Mouse (Mus musculus): ENCODE data around the gene Zscan10.
A peak's percentile ranks its signal among the peaks of the same experiment; 100 is the strongest.
"Not testable (repeated sequence)": the region's sequence is repeated elsewhere in the genome, so short reads cannot be mapped to it uniquely, and the experiment has no call there.

The Zscan10 gene

DNA sequence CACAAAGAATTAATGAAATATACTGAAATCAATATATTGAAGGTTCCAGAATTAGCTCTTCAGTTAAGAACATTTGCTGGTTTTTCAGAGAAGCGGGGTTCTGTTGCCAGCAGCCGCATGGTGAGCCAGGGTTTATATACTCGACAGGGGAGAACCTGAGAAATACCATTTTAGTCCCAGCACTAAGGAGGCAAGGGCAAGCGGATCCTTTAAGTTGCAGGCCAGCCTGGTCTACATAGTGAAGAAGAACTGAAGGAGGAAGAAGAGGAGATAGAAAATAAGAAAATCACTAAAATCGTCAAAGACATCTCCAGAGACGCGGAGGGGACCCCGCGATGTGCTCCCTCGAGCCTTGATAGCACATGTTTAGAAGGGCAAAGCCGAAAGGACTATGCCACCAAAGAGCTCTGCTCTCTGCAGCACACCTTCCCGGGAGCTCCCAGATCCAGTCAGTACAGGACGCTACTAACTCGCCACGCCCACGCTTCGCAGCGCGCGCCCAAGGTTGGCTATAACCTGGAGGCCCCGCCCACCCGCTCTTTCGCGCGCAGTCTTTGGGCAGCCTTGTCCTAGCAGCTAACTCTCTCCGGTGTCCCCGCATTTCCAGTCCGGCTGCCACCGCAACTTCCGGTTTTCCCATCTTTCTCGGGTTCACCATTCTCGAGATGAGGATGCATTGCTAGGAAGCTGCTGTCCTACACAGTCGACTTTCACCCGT is 8.3 kb upstream of the Zscan10 start:
- peak; percentile 98 for DNase-seq

DNA sequence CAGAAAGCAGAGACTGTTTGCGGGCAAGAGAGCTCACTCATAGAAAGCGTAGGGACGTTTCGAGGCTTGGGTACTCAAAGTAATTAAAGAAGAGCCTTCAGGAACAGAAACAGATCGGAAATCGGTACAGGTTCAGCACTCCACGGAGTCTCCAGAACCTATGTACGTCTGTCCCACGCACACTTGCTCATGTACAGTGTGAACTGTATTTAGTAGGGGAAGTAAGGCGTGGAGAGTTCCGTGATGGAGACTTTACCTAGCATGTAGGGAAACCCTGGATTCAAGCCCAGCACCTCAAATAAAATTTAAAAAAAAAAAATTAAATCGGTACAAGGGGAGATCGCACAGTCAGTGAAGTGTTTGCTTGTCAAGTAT is 7.7 kb upstream of the Zscan10 start:
- DNase-seq = no peak

DNA sequence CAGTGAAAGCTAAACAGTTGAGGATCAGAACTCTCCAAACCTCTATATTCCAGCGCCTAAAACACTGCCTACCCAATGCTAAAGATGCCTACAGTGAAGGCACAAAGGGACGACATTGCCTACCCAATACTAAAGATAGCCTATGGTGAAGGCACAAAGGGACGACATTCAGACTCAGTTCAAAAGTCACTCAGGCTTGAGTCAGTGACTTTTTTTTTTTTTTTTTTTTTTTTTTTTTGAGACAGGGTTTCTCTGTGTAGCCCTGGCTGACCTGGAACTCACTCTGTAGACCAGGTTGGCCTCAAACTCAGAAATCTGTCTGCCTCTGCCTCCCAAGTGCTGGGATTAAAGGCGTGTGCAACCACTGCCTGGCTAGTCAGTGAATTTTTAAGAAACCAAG is 5.5 kb upstream of the Zscan10 start:
- not testable (repeated sequence) for DNase-seq

DNA sequence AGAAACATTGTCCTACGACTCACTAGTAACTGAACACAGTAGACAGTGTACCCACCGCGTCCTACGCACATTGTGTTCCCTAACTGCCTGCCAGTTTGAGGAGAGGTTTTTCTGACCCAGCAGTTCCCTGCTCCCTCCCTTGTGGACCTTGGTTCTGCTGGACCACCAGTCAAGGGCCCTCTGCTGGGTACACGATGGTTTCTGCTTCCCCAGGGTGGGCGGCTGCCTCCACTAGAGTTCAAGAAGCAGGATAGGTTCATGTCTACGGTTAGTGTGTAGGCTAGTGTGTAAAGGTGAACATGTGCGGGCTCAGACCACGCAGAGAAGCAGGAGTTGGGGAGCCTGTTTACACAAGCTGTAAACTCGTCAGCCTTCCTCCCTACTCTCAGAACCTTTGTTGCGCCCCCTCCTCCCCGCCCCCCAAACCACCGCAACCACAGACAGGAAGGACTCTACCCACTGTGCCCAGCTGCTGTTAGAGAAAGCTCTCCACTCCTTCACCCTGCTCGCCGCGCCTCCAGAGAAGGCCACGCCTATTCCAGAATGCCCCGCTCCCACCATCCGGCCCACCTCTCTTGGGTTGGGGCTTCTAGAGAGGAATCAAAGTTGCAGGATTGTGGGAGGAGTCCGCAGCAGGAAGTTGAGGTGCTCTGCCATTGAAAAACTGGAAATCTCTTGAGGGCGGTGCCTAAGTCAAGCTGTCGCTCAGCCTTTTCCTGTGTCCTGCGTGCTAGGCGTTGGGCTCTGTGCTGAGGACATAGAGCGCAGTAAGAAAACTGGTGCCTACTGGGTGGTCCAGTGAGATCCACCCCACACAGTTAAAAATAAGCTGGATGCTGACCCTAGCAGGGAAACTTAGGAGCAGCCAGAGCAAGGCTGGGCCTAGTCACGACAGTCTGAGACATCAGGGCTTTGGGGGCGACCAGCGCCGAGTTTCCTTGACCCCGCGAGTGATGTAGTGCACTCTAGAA is 1.8 kb upstream of the Zscan10 start, which contains the start of gene Zfp13:
Gene Zfp13, minus strand, starts transcription at position 906 of the 971 bp plus-strand sequence.
- DNase-seq = peak; percentile 56

DNA sequence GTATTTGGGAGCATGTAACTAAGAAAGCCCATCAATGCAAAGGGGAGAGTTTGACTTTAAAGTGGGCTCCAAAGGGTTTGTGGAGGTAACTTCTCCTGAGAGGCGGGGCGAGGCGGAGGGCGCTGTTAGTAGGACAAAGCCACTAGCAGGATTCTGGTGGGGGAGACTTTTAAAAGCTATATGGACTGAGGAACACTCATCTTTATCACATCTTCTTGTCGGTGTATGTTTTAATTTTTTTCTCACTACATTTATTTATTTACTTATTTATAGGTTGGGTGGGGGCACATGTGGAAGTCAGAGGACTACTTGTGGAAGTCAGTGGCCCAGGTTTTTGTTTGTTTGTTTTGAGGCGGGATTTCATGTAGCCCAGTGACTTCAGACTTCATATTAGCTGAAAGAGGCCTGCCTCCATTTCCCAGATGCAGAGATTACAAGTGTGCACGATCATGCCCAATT is 1.0 kb upstream of the Zscan10 start:
- DNase-seq = no peak

DNA sequence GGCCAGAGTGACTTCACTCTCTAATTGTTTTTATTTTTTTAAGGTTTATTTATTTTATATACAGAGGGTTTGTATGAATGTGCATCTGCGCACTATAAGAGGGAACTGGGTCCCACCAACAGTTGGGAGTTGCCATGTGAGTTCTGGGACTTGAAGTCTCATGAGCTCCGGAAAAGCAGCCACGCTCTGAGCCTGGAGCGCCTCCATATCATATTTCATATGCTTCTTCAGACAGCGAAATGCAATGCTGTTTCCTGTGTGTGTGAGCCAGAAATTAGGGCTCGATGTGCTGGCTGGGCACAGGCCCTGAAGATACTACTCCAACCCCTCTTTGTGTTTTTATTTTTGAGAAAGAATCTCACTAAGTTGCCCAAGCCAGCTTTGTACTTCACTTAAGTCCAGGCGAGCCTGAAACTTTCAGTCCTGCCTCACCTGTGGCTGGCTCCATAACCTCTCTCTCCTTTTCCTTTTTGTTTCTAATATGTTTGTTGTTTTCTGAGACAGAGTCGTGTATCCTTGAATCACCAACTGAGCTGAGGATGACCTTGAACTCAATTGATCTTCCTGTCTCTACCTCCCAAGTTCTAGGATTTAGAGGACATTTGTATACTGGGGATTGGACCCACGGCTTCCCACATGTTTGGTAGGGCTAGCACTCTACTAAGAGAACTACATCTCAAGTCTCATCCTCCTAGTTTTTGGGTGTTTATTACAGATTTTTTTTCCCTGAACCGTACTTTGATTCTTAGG is 1.4 kb downstream of the Zscan10 start:
- DNase-seq = no peak

DNA sequence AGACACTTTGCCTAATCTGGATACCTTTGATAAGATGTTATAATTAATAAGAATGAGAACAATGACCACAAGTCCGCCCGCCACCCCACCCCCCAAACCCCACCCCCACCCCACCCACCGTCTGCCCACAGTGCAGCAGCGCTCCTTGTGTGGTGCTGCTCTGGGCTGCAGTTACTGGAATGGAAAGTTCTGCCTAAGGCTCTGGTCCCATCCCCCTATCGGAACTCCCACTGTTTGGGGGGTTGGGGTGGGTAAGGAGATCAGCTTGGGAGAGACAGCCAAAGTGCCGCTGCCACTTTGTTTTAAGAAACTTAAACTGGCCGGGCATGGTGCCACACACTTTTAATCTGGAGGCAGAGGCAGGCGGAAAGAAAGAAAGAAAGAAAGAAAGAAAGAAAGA is 2.4 kb downstream of the Zscan10 start:
- DNase-seq = no peak

DNA sequence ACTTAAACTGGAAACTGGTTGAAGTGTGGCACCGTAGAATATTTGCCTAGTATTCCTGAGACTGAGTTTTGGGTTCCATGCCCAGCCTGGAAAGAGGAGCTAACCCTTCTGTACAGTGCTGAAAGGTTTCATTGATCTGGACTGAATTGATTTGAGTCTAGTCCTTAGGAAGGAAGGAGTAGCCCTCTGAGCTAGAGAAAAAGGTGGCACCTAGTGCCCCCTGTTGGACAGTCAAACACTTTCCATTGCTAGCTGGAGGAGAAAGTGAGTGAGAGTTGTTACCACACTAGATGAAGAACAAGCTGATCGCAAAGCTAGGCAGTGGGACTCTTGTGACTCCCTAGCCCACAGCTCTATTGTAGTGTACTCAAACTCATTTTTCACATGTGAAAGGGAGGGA is 2.9 kb downstream of the Zscan10 start:
- no peak for DNase-seq

DNA sequence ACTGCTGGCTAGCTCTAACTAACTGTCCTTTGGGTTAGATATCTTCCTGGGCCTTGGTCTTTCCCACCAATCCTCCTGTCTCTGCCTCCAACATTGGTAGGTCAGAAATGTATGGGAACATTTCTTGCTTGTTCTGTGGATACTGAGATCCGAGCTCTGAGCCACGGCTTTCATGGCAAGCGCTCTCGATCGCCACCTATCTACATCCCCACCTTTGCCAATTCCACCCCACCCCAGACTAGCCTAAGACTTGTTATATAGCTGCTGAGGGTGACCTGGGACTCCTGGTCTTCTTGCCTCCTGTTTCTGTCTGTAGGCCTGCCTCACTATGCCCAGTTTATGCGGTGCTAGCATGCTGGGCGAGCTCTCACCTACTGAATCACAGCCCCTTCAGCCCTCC is 3.7 kb downstream of the Zscan10 start:
- no peak for DNase-seq

DNA sequence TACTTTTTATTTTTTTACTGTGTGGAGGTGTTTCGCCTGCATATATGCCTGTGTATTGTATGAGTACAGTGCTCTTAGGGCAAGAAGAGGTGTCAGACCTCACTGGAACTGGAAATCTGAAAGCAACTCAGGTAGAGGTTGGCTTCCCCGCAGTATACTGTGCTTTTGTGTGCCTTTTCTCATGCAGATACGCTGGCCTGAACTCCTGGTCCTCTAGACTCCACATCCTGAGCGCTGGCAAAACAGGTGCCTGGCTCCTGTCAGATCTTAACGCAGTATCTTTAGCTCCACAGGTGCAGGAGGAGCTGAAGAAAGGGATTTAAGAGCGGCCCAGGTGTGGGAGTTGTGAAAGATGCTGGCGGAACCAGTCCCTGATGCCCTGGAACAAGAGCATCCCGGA is 4.6 kb downstream of the Zscan10 start:
- no peak for DNase-seq

DNA sequence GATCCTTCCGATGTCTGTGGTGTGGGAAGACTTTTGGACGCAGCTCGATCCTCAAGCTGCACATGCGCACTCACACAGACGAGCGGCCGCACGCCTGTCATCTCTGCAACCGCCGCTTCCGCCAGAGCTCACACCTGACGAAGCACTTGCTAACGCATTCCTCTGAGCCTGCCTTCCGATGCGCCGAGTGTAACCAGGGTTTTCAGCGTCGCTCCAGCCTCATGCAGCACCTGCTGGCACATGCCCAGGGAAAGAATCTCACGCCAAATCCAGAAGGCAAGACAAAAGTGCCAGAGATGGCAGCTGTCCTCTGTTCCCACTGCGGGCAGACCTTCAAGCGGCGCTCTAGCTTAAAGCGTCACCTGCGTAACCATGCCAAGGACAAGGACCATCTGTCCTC is 9.0 kb downstream of the Zscan10 start:
- DNase-seq = peak; percentile 60

DNA sequence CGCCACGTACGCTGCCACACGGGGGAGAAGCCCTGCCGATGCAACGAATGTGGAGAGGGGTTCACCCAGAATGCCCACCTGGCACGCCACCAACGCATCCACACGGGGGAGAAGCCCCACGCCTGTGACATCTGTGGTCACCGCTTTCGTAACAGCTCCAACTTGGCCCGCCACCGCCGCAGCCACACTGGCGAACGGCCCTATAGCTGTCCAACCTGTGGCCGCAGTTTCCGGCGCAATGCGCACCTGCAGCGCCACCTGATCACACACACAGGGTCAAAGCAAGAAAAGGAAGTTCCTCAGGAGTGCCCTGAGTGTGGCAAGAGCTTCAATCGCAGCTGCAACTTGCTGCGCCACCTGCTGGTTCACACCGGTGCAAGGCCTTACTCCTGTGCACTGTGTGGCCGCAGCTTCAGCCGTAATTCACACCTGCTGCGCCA is 9.7 kb downstream of the Zscan10 start:
- DNase-seq = peak; percentile 66

DNA sequence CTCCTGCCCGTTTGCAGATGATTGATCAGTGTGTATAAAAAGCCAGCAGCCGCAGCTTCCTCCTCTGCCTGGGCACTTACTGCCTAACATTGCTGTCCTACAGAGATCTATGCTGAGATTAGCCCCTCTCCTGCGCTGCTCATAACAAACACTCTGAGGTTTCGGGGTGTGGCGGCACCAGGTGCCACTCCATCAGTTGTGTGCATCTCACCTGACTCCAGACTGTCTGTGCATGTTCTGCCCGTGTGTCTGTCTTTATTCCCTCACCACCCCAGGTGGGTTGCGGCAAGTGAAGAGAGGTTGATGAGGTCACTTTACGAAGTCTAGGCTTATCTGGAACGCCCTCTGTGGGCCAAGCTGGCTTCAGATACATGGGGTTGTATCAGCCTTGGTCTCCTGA is 16.4 kb downstream of the Zscan10 start:
- no peak for DNase-seq

DNA sequence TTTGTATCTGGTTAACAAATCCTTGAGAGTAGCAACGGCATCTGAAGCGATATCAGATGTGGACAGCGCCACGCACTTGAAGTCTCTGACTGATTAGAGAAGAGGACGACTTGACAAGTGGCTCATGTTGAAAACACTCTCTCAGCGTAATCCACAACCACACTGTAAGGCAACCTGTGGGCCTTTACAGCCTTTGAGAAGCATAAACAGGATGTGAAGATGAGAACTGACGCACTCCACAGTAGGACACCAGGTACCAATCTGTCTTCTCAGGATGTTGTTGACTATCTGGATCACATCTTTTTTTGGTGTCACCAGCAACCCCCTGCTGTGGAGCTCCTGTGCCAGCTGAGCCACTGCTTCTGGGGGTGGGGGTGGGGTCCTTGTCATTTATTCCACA is 19.7 kb downstream of the Zscan10 start:
- no peak for DNase-seq

DNA sequence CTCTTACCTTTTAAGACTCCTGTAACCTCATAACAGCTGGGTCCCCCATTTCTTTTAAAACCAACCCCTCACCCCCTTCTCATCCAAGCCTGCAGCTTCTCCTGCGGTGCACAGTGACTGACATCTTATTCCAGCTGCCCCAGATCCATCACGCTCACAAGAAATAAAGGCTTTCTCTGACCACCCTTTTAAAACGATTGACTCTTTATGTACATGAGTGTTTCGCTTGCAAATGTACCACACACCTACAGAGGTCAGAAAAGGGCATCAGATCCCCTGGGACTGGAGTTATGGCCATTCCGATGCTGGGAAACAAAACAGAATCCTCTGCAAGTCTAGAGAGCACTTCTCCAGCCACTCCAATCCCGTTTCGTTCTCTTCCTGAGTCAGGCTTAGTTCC is 27.2 kb downstream of the Zscan10 start:
- DNase-seq = no peak

DNA sequence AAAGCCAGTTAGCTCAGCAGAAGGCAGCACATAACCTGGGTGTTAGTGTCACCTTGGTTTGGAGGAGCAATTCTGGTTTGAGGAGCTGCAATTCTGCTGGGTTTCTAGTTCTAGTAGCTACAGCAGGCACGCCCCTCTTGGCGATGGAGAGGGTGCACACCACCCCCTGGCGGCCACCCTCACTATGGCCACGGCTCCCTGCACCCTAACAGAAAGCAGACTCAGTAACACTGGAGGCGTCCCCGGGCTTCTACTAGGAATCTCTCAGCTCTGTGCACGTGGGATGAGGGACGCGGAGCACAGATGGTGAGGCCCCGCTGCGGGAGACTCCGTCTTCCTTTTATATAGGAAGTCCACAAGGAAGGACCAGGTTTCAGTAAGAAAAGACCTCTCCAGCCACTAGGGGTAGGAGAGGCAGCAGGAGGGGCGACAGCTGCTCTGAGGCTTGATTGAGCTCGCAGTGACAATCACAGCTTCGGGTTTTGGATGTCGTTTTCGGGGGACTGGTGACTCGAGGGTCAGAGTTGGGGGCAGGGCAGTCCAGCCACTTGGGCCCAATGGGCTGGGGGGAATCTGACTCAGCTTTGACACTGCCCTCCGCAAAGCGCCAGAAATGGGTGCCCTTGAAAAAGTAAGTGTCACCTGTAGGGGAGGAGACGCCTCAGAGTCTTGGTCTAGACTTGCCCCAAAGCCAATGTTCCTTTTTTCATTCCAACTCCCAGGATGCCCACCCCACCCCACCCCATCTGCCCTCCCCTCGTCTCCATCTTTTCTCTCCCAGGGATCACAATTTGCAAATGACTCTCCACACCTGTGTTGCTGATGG is 29.8 kb downstream of the Zscan10 start:
- peak; percentile 73 for DNase-seq

DNA sequence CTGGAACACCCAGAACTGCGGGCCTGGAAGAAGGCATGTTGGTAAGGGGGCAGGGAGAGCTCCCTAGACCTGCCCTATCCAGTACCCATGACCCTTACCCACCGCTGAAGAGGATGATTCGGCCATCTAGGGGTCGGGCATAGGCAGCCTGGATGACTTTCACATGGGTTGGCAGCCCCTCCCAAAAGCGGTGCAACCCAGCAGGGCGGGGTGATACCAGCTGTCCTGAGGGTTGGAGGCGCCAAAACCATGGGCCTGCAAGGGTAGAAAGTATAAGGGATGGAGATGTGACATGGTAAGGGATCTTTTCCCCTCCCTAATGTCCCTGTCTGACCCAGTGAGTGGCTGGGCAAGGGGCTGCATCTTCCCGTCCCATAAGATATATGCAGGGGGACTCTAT is 30.6 kb downstream of the Zscan10 start:
- no peak for DNase-seq

DNA sequence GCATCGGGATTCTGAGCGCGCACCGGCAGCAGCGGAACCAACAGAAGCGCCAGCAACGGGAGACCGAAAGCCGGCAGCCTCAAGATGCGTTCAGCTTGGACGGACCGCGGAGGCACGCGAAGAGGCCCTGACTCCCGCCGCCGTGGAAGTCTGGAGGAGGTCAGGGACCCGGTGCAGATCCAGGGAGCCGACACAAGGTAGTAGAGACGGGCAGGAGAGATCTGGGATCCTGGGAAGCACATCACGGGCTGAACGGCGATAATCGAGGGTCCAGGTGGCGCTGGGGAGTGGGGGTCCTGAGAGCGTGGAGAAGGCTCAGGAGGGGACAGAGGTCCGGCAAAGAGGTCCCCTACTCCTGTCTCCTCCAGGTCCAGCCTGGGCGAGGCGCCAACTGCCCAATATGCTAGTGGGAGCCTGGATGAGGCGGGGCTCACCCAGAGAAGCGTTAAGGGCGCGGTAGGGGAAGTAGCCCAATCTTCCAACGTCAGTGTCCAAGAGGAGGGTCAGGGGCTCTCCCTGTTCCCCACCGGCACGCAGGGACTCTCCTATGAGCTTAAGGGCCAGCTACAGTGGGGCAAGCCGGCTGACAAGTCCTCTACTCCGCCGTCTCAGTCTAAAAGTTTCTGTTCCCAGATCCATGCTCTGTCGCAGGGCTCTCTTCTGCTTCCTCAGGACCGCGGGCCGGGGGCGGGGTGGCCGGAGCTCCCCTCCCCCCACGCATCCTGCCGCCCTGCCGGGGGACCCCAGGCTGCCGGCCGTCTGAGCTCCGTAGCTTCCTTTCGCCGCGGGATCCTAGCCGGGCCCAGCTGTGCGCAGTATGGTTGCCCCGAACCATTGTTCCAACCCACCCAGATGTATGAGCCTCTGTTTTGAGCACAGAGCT is 44.2 kb downstream of the Zscan10 start, which contains the start of gene Mmp25:
Gene Mmp25, minus strand, starts transcription at position 665 of the 883 bp plus-strand sequence.
- no peak for DNase-seq

DNA sequence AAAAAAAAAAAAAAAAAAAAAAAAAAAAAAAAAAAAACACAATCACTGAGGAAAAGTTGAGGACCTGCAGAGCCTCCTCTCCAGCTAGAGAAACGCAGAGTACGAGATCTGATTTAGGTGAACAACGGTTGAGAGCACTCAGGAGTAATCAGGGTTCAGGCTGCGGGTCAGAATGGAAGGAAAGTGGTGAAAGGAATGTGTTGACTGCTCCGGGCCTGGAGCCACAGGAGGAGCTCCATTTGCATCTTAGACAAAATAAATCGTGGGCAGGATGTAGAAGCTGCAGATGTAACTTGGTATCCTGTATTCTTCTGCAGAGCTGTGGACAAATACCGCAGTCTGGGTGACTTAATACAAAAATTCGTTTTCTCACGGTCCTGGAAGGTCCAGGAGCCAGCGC is 45.2 kb downstream of the Zscan10 start:
- DNase-seq = no peak

DNA sequence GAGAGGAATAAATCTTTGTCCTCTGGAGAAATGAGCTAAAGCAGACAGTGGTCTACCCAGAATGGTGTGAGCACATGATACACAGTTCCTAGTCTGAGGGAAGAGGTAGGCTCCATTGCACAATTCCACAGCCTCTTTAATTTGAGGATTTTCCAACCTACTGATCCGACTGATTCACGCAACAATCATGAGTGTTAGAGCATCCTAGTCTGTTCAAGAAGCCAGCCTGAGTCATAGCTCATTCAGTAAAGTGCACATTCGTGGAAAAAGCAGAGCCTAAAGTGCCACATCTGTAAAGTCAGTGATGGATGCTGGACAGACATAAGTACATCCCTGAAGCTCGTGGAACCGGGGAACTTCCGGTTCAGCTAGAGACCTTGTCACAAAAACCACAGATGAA is 50.7 kb downstream of the Zscan10 start:
- DNase-seq = no peak

DNA sequence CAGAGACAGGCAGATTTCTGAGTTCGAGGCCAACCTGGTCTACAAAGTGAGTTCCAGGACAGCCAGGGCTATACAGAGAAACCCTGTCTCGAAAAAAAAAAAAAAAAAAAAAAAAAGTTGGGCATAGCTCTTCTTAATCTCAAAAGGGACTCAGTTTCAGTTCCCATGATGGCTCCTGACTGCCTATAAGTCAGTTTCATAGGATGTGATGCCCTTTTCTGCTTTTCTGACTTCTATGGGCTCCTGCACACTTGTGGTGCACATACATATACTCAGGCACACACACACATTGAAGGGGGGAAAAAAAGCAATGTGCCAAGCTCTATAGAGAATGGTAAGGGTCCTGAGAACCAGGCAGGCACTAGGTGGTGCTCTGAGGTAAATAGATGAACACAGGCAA is 52.7 kb downstream of the Zscan10 start:
- DNase-seq = no peak
